Mouse (Mus musculus): ENCODE measurements at regions not wholly inside any gene's neighbourhood (a gene's known extent, or its start where the extent isn't known, plus 50 kb on each side); places are given as distances from the start of the nearest gene placed in this dataset.

DNA sequence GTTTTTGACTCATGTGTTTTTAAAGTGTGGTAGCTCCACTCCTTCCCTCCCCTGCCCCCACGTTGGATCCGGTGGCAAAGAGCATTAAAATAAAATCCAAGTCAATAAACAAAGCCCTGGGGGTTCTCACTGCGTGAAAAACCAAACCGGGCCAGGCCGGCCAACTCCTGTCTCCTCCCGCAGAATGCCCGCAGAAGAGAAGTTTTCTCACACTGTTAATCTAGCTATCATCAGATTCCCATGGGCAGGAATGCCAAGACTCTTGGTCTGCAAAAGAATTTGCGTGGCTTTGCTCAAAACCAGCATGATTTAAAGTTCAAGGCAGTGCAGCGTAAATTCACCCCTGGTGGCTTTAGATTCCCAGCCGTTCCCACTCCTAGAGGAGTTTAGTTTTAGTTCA, 219.0 kb downstream of the Nkx6-1 start:
- Histone ChIP-seq H3K4me1 (no peaks in the 10 kb centered on the region), H3K9me3 (no peaks in the 10 kb centered on the region), H3K36me3 (no peaks in the 10 kb centered on the region), H3K27ac (no peak overlapping the region), H3K27me3 (no peaks in the 10 kb centered on the region), H3K9ac (no peak overlapping the region), H3K4me2 (no peak overlapping the region), H3K4me3 (no peak overlapping the region)
- ATAC-seq (ENCODE audit: borderline replicate concordance, extremely low read depth, low FRiP score, low TSS enrichment): no peak
- 30% methylated on average over 10 of the region's 10 CpGs for WGBS

DNA sequence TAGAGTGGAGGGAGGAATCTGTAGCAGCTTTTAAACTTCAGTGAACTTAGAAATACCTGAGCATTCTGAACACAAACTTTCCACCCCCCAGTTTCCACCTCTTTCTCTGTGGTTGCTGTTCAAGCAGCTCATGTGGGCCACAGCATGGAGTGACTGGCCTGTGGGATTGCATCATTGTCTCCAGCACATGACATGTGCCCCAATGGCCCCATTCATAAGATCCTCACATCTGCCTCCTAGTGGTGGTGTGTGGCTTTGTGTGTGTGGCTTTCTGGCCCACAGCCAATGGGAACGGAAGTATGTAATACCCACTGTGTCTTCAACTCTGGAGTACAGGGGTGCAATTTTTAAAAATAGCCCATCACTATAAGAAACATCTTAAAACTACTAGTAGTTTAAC, 223.0 kb downstream of the Nkx6-1 start:
- H3K27ac ChIP-seq: no peak overlapping the region
- 68% methylated on average over 1 of the region's 1 CpGs for WGBS
- no peak for ATAC-seq (ENCODE audit: borderline replicate concordance, extremely low read depth, low FRiP score, low TSS enrichment)

DNA sequence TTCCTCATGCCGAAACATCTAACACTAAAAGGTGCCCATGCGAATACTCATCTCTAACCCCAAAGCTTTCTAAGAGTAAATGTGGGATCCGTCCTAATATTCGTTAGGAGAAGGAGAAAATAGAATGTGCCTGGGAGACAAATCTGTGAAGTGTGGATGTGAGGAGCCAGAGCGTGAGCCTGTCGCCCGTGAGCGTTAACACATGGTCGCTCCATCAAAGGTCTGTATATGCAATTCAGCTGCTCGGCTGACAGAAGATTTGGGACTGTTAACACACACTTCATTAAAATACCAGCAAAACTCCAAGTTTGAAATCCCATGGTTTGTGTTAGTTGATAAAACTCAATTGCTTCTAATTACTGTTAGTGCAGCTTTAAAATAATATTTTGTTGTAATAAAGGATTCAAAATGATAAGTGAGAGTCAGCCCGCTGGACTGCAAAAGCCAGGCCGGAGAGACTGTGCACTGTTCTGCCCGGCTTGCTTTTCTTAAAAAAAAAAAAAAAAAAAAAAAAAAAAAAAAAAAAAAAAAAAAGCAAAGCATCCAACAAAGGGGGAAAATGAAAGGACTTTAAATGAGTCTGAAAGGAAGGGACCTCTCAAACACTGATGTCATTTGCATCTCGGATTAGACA, 227.0 kb downstream of the Nkx6-1 start:
- 44% methylated on average over 14 of the region's 14 CpGs for WGBS
- Histone ChIP-seq H3K27me3 (no peaks in the 10 kb centered on the region), H3K4me1 (no peaks in the 10 kb centered on the region), H3K27ac (no peak overlapping the region), H3K9ac (no peak overlapping the region), H3K36me3 (no peaks in the 10 kb centered on the region), H3K9me3 (no peaks in the 10 kb centered on the region), H3K4me3 (no peak overlapping the region), H3K4me2 (no peak overlapping the region)
- ATAC-seq (ENCODE audit: borderline replicate concordance, extremely low read depth, low FRiP score, low TSS enrichment): peak; percentile 72; the same call in 1 of the 2 replicates

More for the DNA sequence above, 223.0 kb downstream of the Nkx6-1 start:
- no peaks in the 10 kb centered on the region for H3K9me3 ChIP-seq
- H3K27me3 ChIP-seq: no peaks in the 10 kb centered on the region
- no peaks in the 10 kb centered on the region for H3K4me1 ChIP-seq
- H3K4me3 ChIP-seq: no peak overlapping the region
- no peak overlapping the region for H3K9ac ChIP-seq
- no peak overlapping the region for H3K4me2 ChIP-seq
- H3K36me3 ChIP-seq: no peaks in the 10 kb centered on the region

DNA sequence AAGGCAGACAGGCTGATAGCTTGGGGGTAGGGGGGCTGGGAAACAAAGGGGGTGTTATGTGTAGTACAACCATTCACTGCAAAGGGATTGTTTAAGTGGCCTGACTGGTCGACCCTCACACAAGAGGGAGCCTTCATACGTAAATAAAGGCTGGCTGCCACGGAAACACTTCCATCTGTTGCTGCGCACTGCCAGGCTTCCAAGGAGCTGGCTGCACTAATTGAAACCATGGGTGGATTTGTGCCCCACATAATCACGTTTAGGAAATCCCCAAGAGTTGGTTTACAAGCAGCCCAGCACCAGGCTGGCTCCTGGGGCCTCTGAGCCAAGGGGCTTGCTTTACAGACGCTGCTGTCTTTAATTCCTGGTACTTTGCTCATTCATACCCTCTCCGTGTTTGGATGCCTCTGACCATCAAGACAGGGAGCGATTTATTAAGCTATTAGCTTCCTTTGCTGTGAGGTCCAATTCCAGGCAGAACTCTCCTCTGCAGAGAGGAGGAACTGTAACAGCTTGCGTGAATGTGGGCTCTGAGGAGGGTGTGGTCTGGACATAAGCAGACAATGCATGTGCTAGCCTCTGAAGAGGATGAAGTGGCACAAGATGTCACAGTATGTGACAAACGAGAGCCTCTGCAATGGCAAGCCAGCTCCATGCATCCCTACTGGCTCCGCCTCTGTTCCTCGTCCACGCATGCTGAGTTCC, 238.6 kb downstream of the Nkx6-1 start:
- H3K27me3 ChIP-seq: 0 out of 2 replicates have a peak, but pooled peaks cover 6% of the 10 kb centered on the region
- ATAC-seq (ENCODE audit: borderline replicate concordance, extremely low read depth, low FRiP score, low TSS enrichment): 0 out of 2 replicates have a peak, but pooled peaks have one; percentile 14
- H3K36me3 ChIP-seq: no peaks in the 10 kb centered on the region
- H3K4me3 ChIP-seq: no peak overlapping the region
- no peak overlapping the region for H3K4me2 ChIP-seq
- WGBS: 23% methylated on average over 13 of the region's 13 CpGs
- no peak overlapping the region for H3K9ac ChIP-seq
- no peak overlapping the region for H3K27ac ChIP-seq
- peaks cover 21% of the 10 kb centered on the region for H3K4me1 ChIP-seq
- H3K9me3 ChIP-seq: no peaks in the 10 kb centered on the region

DNA sequence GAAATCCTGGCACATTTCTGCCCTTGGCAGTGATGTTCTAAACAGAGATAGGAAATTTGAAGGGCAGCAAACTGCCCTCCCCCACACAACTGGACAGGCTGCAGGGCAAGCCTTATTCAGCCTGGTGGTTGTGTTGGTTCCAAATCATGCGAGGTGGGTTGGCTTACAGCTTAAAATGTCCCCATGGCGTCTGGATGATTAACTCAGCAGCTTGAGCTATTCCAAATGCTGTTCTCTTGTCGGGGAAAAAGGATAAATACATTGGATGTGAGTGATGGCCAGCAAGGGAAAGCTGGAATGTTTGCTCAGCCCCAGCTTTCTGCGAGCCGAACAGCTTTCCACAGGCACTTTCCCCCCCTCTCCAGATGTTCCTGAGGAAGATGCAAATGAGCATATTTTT, 280.5 kb downstream of the Nkx6-1 start:
- 15% methylated on average over 5 of the region's 5 CpGs for WGBS
- no peak overlapping the region for H3K27ac ChIP-seq
- peak; percentile 46; the same call in 1 of the 2 replicates for ATAC-seq (ENCODE audit: borderline replicate concordance, extremely low read depth, low FRiP score, low TSS enrichment)
- H3K36me3 ChIP-seq: no peaks in the 10 kb centered on the region
- H3K9ac ChIP-seq: no peak overlapping the region
- H3K4me2 ChIP-seq: no peak overlapping the region
- 0 out of 2 replicates have a peak, but pooled peaks cover 4% of the 10 kb centered on the region for H3K4me1 ChIP-seq
- no peaks in the 10 kb centered on the region for H3K9me3 ChIP-seq
- H3K4me3 ChIP-seq: no peak overlapping the region
- H3K27me3 ChIP-seq: peaks cover 15% of the 10 kb centered on the region; the same call in 1 of the 2 replicates

DNA sequence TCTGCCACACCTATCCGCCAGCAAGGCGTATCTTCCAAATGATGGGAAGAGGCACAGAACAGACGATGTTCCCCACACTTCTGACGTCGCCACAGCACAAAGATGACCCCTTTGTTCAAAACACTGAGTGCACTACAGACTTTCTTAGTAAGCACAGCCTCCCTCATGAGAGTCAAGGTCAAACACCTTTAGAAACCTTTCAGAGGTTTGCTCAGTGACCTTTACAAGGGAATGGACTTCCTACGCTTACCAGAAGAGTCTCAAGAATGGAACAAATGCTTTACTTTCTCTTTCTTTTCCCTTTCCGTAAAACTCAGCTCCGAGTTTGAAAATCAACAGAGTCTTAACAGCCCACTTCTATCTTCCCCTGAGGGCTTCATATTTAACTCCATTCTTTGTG, 283.4 kb downstream of the Nkx6-1 start:
- WGBS: 70% methylated on average over 8 of the region's 8 CpGs
- Histone ChIP-seq H3K4me2 (no peak overlapping the region), H3K27me3 (peaks cover 15% of the 10 kb centered on the region; the same call in 1 of the 2 replicates), H3K36me3 (no peaks in the 10 kb centered on the region), H3K4me1 (0 out of 2 replicates have a peak, but pooled peaks cover 4% of the 10 kb centered on the region), H3K4me3 (no peak overlapping the region), H3K9me3 (no peaks in the 10 kb centered on the region), H3K27ac (no peak overlapping the region), H3K9ac (no peak overlapping the region)
- no peak for ATAC-seq (ENCODE audit: borderline replicate concordance, extremely low read depth, low FRiP score, low TSS enrichment)

DNA sequence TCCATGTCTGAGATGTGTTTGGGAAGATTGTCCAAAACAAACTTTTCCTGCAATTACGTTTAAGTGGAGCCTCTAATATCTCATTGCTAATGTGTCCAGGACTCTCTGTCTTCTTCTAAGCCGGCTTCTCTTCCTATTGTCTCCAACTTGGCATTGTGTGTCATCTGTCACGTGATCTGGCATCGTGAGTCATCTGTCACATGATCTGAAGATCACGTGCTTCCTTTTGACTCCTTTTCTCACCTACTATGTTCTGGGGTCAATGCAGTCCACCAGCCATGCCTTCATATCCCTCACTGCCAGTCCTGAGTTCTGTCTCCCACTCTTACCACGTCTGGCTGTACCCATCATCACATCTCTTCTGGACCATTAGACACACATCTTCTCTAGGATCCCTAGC, 288.1 kb downstream of the Nkx6-1 start:
- H3K4me3 ChIP-seq: no peak overlapping the region
- no peak overlapping the region for H3K27ac ChIP-seq
- H3K36me3 ChIP-seq: no peaks in the 10 kb centered on the region
- no peak overlapping the region for H3K4me2 ChIP-seq
- 77% methylated on average over 6 of the region's 6 CpGs for WGBS
- H3K9me3 ChIP-seq: no peaks in the 10 kb centered on the region
- H3K27me3 ChIP-seq: peaks cover 22% of the 10 kb centered on the region
- no peak for ATAC-seq (ENCODE audit: borderline replicate concordance, extremely low read depth, low FRiP score, low TSS enrichment)
- H3K4me1 ChIP-seq: no peaks in the 10 kb centered on the region
- no peak overlapping the region for H3K9ac ChIP-seq

DNA sequence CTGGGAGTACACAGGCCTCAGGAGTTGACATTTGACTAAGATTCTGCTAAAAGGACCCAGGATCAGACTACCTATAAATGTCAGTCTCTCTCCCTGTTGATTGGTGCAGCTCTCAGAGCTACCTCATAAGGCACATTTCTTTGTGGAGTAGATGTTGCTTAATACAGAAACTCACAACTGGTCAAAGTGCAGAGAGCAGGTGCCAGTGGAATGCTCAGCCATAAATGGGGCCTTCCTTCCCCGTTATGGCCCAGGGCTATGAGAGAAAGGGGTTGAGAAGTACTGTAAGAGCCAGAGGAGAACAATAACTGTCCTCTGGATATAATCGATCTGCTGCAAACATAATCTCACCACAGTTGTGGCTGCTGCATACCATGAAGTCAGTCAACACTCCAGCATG, 290.7 kb downstream of the Nkx6-1 start:
- Histone ChIP-seq H3K36me3 (no peaks in the 10 kb centered on the region), H3K9ac (no peak overlapping the region), H3K27ac (no peak overlapping the region), H3K4me2 (no peak overlapping the region), H3K4me1 (no peaks in the 10 kb centered on the region), H3K27me3 (peaks cover 30% of the 10 kb centered on the region), H3K4me3 (no peak overlapping the region), H3K9me3 (no peaks in the 10 kb centered on the region)
- ATAC-seq (ENCODE audit: borderline replicate concordance, extremely low read depth, low FRiP score, low TSS enrichment): no peak
- WGBS: 74% methylated on average over 2 of the region's 2 CpGs

DNA sequence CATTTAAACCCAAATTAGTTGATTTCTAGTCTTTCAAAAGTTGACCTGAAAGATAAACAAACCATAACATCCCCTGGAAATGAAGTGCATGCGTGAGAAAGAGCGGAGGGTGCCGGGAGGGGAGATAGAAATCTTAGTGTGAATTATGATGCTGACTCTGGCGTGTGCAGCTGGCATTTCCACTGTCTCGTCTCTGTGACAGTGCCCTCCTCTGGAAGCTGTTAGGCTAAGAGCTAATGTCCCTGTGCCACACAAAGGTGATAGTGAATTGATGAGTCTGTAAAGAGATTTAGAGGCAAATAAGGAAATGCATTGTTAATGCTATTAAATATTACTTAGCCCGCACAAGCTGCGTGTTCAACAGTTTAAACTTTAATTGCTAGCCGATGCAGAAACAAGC, 292.6 kb downstream of the Nkx6-1 start:
- Histone ChIP-seq H3K27me3 (peaks cover 49% of the 10 kb centered on the region), H3K4me2 (no peak overlapping the region), H3K9me3 (no peaks in the 10 kb centered on the region), H3K27ac (no peak overlapping the region), H3K4me3 (no peak overlapping the region), H3K4me1 (no peaks in the 10 kb centered on the region), H3K36me3 (no peaks in the 10 kb centered on the region), H3K9ac (no peak overlapping the region)
- no peak for ATAC-seq (ENCODE audit: borderline replicate concordance, extremely low read depth, low FRiP score, low TSS enrichment)
- 45% methylated on average over 8 of the region's 8 CpGs for WGBS

DNA sequence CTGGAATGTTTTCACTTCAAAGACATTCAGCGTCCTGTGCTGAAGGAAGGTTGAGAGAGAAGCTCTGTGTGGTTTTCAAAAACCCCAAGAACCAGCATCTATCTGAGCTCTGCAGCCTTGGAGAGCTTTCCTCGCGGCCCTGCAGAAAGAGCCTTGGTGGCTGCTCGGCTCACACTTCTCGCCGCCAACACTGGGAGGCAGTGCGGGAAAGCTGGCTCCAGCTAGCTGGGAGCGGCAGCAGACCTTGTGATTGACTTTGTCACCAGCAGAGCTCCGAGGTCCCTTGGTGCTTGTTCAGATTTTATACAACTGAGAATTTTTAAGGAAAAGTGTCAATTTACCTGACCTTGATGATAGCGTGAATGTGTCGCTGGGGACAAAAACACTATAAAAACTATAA, 299.4 kb downstream of the Nkx6-1 start:
- Histone ChIP-seq H3K27me3 (peaks cover 52% of the 10 kb centered on the region), H3K9ac (no peak overlapping the region), H3K4me3 (no peak overlapping the region), H3K27ac (no peak overlapping the region), H3K9me3 (no peaks in the 10 kb centered on the region), H3K36me3 (no peaks in the 10 kb centered on the region), H3K4me2 (peak overlapping the region; percentile 22; the same call in 1 of the 2 replicates), H3K4me1 (peaks cover 8% of the 10 kb centered on the region; the same call in 1 of the 2 replicates)
- 4% methylated on average over 11 of the region's 11 CpGs for WGBS
- peak; percentile 62; the same call in 1 of the 2 replicates for ATAC-seq (ENCODE audit: borderline replicate concordance, extremely low read depth, low FRiP score, low TSS enrichment)

DNA sequence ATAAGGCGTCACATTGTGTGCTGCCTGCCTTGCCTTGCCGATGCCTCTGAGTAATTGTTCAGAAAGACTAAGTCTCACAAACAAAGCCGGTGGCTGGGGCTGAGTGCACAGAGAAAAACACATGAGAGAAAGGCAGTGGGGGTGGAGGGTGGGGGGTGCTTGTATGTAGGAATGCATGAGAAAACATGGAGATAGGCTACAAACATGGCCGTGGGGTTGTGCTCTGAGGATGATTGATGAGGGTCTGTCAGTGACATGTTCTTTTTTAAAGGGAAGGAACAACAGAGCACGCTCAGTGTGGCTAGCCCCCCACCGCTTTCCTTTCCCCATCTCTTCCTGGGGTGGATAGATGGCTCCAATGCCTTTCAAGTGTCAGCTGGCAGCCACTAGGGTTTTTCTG, 304.8 kb downstream of the Nkx6-1 start:
- Histone ChIP-seq H3K9me3 (no peaks in the 10 kb centered on the region), H3K9ac (no peak overlapping the region), H3K4me2 (no peak overlapping the region), H3K4me1 (no peaks in the 10 kb centered on the region), H3K27me3 (peaks cover 6% of the 10 kb centered on the region; the same call in 1 of the 2 replicates), H3K27ac (no peak overlapping the region), H3K4me3 (no peak overlapping the region), H3K36me3 (no peaks in the 10 kb centered on the region)
- WGBS: 48% methylated on average over 6 of the region's 6 CpGs
- ATAC-seq (ENCODE audit: borderline replicate concordance, extremely low read depth, low FRiP score, low TSS enrichment): no peak

DNA sequence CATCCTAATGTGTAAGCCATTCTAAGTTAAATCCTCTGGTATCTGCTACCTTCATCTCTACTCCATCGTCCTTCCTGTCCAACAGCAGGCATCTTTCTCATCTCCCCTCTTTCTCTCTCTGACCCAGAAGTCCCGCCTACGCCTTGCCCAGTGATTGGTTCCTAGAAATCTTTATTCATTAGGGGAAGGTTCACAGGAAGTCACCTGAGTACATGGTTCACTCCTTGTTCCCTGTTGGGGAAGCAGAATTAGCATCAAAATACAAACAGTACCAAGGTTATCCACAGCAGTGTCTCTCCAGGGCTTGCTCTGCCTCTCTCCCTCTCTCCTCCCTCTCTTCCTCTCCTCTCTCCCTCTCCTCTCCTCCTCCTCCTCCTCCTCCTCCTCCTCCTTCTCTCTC, 319.4 kb downstream of the Nkx6-1 start:
- 69% methylated on average over 3 of the region's 3 CpGs for WGBS
- Histone ChIP-seq H3K36me3 (no peaks in the 10 kb centered on the region), H3K4me1 (no peaks in the 10 kb centered on the region), H3K9me3 (no peaks in the 10 kb centered on the region), H3K27ac (no peak overlapping the region), H3K9ac (no peak overlapping the region), H3K4me3 (no peak overlapping the region), H3K27me3 (no peaks in the 10 kb centered on the region), H3K4me2 (no peak overlapping the region)
- ATAC-seq (ENCODE audit: borderline replicate concordance, extremely low read depth, low FRiP score, low TSS enrichment): no peak

Measured in lung, embryonic 15.5 days (tissue).